Mouse (Mus musculus) heart, postnatal 36 days (tissue): ENCODE measurements around the gene Endov. TPM values are rescaled to one million over a fixed set of nuclear protein-coding genes. Genes with fewer than 3 reads are reported as not detected.

Source experiments
- DNase-seq, 2 experiments: peaks; one replicate each; pipeline ENCODE4 v3.0.0; 2021 to 2022
- intact Hi-C: fragments of 180-260 bp; cut with DNase I; formaldehyde crosslinking; loops from one replicate; pipeline ENCODE4 v1.15.1; 2025
- total RNA-seq, 2 experiments: library from RNA; stranded (reverse); gene quantifications; 2 replicates each; pipeline ENCODE4 v1.2.3; 2021

Endov gene
- total RNA-seq, 2 experiments from 2014 or later: 8.0 TPM

DNA sequence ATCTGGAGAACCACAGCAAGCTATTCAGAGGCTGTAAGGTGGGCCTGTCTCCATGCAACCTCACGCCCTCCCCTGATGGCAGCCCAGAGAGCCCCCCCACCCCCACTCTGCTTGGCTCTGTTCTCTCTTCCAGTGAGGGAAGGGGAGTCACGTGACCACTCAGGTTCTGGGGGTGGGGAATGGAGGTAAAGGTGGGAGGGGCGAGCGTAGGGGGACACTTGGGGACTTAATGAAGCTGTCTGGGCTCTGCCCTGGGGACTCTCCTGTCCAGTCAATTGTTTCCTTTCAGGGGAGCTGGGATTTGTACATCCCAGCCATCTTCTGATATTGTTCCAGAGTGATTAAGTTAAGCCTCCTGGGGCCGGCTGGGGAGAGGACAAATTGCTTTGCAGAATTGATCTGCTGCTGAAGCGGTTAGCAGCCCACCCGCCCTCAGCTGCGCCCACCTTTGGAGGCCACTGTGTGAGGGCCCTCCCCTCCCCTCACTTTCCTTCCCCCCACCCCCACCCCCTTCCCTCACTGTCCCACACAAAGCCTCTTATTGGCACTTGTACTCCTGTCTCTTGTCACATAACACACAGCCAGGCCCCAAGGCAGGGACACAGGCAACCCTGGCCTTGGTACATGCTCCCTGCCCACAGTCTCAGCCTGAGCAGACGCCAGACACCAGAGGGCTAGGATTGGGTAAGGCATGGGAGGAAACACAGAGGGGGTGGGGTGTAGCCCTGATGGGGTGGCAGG is 67.9 kb downstream of the Endov start:
- no peak for DNase-seq
- intact Hi-C loops: no loop called here

Other genes starting within 250 kb of the Endov start
- gene Gaa, start 223.5 kb upstream of the Endov start, total RNA-seq: 10 to 100 TPM; 79.4 to 86.8 TPM
- 10 to 100 TPM; 64.4 to 72.8 TPM for gene Eif4a3, start 191.3 kb upstream of the Endov start, total RNA-seq
- gene Card14, start 183.6 kb upstream of the Endov start, total RNA-seq: under 1 TPM; 0.06 to 0.16 TPM
- 1 to 10 TPM; 4.9 to 5.3 TPM for gene Sgsh, start 135.8 kb upstream of the Endov start, total RNA-seq
- 1 to 10 TPM; 3.7 to 4.3 TPM for gene Slc26a11, start 135.8 kb upstream of the Endov start, total RNA-seq
- 10 to 100 TPM; 15.1 to 20.1 TPM for gene Rnf213, start 98.2 kb upstream of the Endov start, total RNA-seq
- under 1 TPM; 0.25 to 0.27 TPM for gene Nptx1, start 56.4 kb downstream of the Endov start, total RNA-seq
- 10 to 100 TPM; 34.8 to 36.0 TPM for gene Rptor, start 111.6 kb downstream of the Endov start, total RNA-seq